Mouse (Mus musculus) thymus, adult 2 months (tissue): ENCODE data around the gene Tigd4.

Source experiments
- CTCF ChIP-seq: fragments of 200-500 bp; IDR thresholded peaks from 2 replicates; pipeline ENCODE4 v1.5.1; 2012; ENCODE audit warnings: mild to moderate bottlenecking, control low read depth, low read length, moderate library complexity, borderline replicate concordance; ENCODE audit not compliant: control insufficient read depth, poor library complexity, insufficient read depth; ENCODE audit errors: extremely low read depth
- POLR2A ChIP-seq: fragments of 200-500 bp; IDR thresholded peaks from 2 replicates; pipeline ENCODE4 v1.6.1; 2012; ENCODE audit warnings: mild to moderate bottlenecking, low read length, control low read depth, moderate library complexity; ENCODE audit not compliant: control insufficient read depth, poor library complexity, insufficient read depth; ENCODE audit errors: extremely low read depth

GRCm38 (mm10) chr3:84646331-84646845, 53.0 kb downstream of the Tigd4 start:
- TF ChIP-seq CTCF (no peak), POLR2A (no peak)
